Mouse (Mus musculus) lung, adult 2 months (tissue): ENCODE measurements around the gene Pla2g7.

Experiments
- CTCF ChIP-seq: fragments of 200-500 bp; IDR thresholded peaks from 2 replicates; pipeline ENCODE4 v1.5.1; 2011; ENCODE audit warnings: mild to moderate bottlenecking, low read length, control low read depth; ENCODE audit not compliant: insufficient read depth
- POLR2A ChIP-seq: fragments of 200-500 bp; IDR thresholded peaks from 2 replicates; pipeline ENCODE4 v1.6.1; 2011; ENCODE audit warnings: low read depth, mild to moderate bottlenecking, control low read depth, low read length, borderline replicate concordance; ENCODE audit errors: extremely low read depth

GRCm38 (mm10) chr17:43554516-43555403, 13.1 kb upstream of the Pla2g7 start:
- TF ChIP-seq POLR2A: no peak
- no peak for TF ChIP-seq CTCF
